Mouse (Mus musculus): ENCODE results near the gene Camsap3.

- TF ChIP-seq CTCF (IDR thresholded peaks at IDR 0.05; ENCODE audit: insufficient read depth, low read length) (no peak), POLR2A (IDR thresholded peaks at IDR 0.05; ENCODE audit: borderline replicate concordance, extremely low read depth, low read depth, low read length) (peak; percentile 27; the same call in 1 of the 2 replicates)
Measured at GRCm38 (mm10) chr8:3609816-3610150, 22.7 kb downstream of the Camsap3 start.
